Mouse (Mus musculus): ENCODE data around the gene Gcdh. TPM values are rescaled to one million over a fixed set of nuclear protein-coding genes. Genes with fewer than 3 reads are reported as not detected.
A peak's percentile ranks its signal among the peaks of the same experiment; 100 is the strongest.

Gcdh gene
- total and polyA plus RNA-seq, 2 experiments from 2014 or later = 33.5 to 45.5 TPM

DNA sequence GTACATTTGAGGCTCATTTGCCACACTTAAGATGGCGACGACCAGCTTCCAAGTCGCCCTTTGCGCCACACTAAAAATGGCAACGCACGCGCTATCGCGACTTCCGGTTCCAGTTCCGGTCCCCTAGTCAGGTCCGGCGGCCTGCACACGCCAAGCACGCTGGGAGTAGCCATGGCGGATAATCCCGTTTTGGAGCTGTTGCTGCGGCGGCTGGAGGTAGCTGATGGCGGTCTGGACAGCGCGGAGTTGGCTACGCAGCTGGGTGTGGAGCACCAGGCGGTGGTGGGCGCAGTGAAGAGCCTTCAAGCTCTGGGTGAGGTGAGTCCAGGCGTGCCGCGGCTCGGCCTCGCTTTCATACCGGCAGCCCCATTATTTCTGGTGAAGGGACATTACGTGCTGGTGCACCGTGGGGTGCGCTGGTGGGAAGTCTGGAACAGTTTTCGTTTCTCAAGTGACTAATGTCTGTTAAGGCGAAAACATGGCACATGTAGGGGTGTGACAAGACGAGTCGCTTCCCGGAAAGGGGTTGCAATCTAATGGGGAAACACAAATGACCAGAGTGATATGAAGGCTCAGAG is 36.8 kb downstream of the Gcdh start, which contains the start of gene Farsa:
Gene Farsa, plus strand, starts transcription at position 126 of the 578 bp plus-strand sequence.
- Histone ChIP-seq H3K27ac (ENCODE audit: low read depth) (peak within 1 kb of the TSS; percentile 90), H3K9ac (replicated peaks; ENCODE audit: low read depth, low read length) (peak within 1 kb of the TSS; percentile 92), H3K9me3 (replicated peaks; ENCODE audit: control insufficient read depth, low read length) (no peaks in the 10 kb centered on the region), H3K36me3 (replicated peaks; ENCODE audit: control insufficient read depth, insufficient read depth, low read length) (peaks cover 24% of the 10 kb centered on the region), H3K27me3 (ENCODE audit: control insufficient read depth, insufficient read depth, low read length) (no peaks in the 10 kb centered on the region), H3K4me1 (ENCODE audit: control insufficient read depth, insufficient read depth) (peaks cover 12% of the 10 kb centered on the region), H3K4me3 (ENCODE audit: low read depth, low read length) (peak within 1 kb of the TSS; percentile 96), H3K4me2 (ENCODE audit: low read depth, low read length) (peak within 1 kb of the TSS; percentile 94)
- under 1% methylated on average over 39 of the region's 39 CpGs for WGBS
- ATAC-seq (ENCODE audit: insufficient read depth, low read depth) (peak; percentile 98), DNase-seq (ENCODE audit: low spot score) (peak; percentile 90)
- TF ChIP-seq CTCF (IDR thresholded peaks at IDR 0.05; ENCODE audit: low read depth) (no peak), EP300 (IDR thresholded peaks at IDR 0.05; ENCODE audit: low read depth) (no peak)

- Histone ChIP-seq H3K9ac (replicated peaks; ENCODE audit: low read depth, low read length) (no peak overlapping the region), H3K36me3 (replicated peaks; ENCODE audit: control insufficient read depth, insufficient read depth, low read length) (peaks cover 19% of the 10 kb centered on the region), H3K4me2 (ENCODE audit: low read depth, low read length) (no peak overlapping the region), H3K4me1 (ENCODE audit: control insufficient read depth, insufficient read depth) (peaks cover 12% of the 10 kb centered on the region), H3K9me3 (replicated peaks; ENCODE audit: control insufficient read depth, low read length) (no peaks in the 10 kb centered on the region), H3K27ac (ENCODE audit: low read depth) (no peak overlapping the region), H3K4me3 (ENCODE audit: low read depth, low read length) (peak overlapping the region; percentile 96; the same call in 1 of the 2 replicates), H3K27me3 (ENCODE audit: control insufficient read depth, insufficient read depth, low read length) (no peaks in the 10 kb centered on the region)
- DNase-seq (ENCODE audit: low spot score) = no peak
- ATAC-seq (ENCODE audit: insufficient read depth, low read depth) = no peak
- no peak for TF ChIP-seq EP300 (IDR thresholded peaks at IDR 0.05; ENCODE audit: low read depth)
- no peak for TF ChIP-seq CTCF (IDR thresholded peaks at IDR 0.05; ENCODE audit: low read depth)
- WGBS = 82% methylated on average over 3 of the region's 3 CpGs
Measured at GRCm38 (mm10) chr8:84856434-84856833, 37.3 kb downstream of the Gcdh start.

DNA sequence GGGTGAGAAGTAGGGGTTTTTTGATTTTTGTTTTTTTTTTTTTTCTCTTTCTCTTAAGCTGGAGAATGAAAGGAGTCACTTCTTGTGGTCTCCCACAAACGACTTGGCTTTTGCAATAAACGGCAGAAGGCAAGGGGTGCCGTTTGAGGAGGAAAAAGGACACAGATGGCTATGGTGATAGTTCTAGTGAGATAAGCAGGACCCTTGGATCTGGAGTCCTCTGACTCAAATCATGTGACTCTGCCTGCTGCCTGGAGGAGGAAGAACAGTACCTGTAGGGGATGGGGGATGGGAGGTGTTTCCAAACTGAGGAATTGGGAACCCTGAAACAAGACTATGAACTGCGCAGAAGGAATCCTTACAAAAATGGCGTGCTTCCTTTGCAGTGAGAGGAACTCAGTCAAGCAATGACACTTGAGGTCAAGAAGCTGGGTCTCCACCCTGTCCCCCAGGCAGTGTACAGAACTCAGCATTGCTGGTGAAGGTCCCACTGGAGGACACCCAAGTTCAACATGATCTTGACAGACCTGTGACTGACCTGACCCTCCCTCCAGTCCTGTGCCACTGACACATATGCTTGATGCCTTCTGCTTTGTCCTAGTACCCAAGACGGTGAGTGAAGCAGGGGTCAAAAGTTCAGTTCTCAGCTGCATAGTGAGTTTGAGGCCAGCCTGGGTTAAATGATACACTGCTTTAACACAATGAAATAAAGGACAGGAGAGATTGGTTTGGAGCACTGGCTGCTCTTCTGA is 45.9 kb downstream of the Gcdh start:
- Histone ChIP-seq H3K4me1 (ENCODE audit: control insufficient read depth, insufficient read depth) (peaks cover 17% of the 10 kb centered on the region; the same call in 1 of the 2 replicates), H3K27ac (ENCODE audit: low read depth) (peak overlapping the region; percentile 67)
- no peak for DNase-seq (ENCODE audit: low spot score)

GRCm38 (mm10) chr8:84846722-84847572 is 46.8 kb downstream of the Gcdh start, which contains the start of gene Calr:
Calr (minus strand) TSS chr8:84846934.
- ATAC-seq (ENCODE audit: insufficient read depth, low read depth) = peak; percentile 99

More for the DNA sequence above, 45.9 kb downstream of the Gcdh start:
- Histone ChIP-seq H3K9ac (replicated peaks; ENCODE audit: low read depth, low read length) (no peak overlapping the region), H3K36me3 (replicated peaks; ENCODE audit: control insufficient read depth, insufficient read depth, low read length) (peaks cover 25% of the 10 kb centered on the region), H3K4me2 (ENCODE audit: low read depth, low read length) (peak overlapping the region; percentile 62), H3K9me3 (replicated peaks; ENCODE audit: control insufficient read depth, low read length) (no peaks in the 10 kb centered on the region), H3K4me3 (ENCODE audit: low read depth, low read length) (peak overlapping the region; percentile 54), H3K27me3 (ENCODE audit: control insufficient read depth, insufficient read depth, low read length) (no peaks in the 10 kb centered on the region)
- TF ChIP-seq CTCF (IDR thresholded peaks at IDR 0.05; ENCODE audit: low read depth) (no peak), EP300 (IDR thresholded peaks at IDR 0.05; ENCODE audit: low read depth) (no peak)
- ATAC-seq (ENCODE audit: insufficient read depth, low read depth) = no peak
- WGBS = 37% methylated on average over 6 of the region's 6 CpGs

More at GRCm38 (mm10) chr8:84846722-84847572, 46.8 kb downstream of the Gcdh start, which contains the start of gene Calr:
- Histone ChIP-seq H3K36me3 (replicated peaks; ENCODE audit: control insufficient read depth, insufficient read depth, low read length) (peaks cover 34% of the 10 kb centered on the region), H3K4me3 (ENCODE audit: low read depth, low read length) (peak within 1 kb of the TSS; percentile 72), H3K27me3 (ENCODE audit: control insufficient read depth, insufficient read depth, low read length) (no peaks in the 10 kb centered on the region), H3K27ac (ENCODE audit: low read depth) (peak within 1 kb of the TSS; percentile 67), H3K4me1 (ENCODE audit: control insufficient read depth, insufficient read depth) (peaks cover 17% of the 10 kb centered on the region; the same call in 1 of the 2 replicates), H3K9ac (replicated peaks; ENCODE audit: low read depth, low read length) (peak within 1 kb of the TSS; percentile 66), H3K9me3 (replicated peaks; ENCODE audit: control insufficient read depth, low read length) (no peaks in the 10 kb centered on the region), H3K4me2 (ENCODE audit: low read depth, low read length) (peak within 1 kb of the TSS; percentile 67)
- peak; percentile 100 for DNase-seq (ENCODE audit: low spot score)
- under 1% methylated on average over 55 of the region's 55 CpGs for WGBS
- TF ChIP-seq EP300 (IDR thresholded peaks at IDR 0.05; ENCODE audit: low read depth) = peak; percentile 72; the same call in 1 of the 2 replicates
- peak; percentile 12 for TF ChIP-seq CTCF (IDR thresholded peaks at IDR 0.05; ENCODE audit: low read depth)
